Mouse (Mus musculus) MEL (cell line): ENCODE results near the gene Rpl9. TPM values are rescaled to one million over a fixed set of nuclear protein-coding genes. Genes with fewer than 3 reads are reported as not detected.

Experiments used
- DNase-seq: peaks from one replicate; pipeline ENCODE4 v3.0.0; 2011; ENCODE audit warnings: low read depth, low spot score
- H3K27ac ChIP-seq: 2 replicates; pipeline ENCODE4 v1.5.1; 2012; ENCODE audit warnings: low read depth, mild to moderate bottlenecking, control low read depth, low read length, moderate library complexity; ENCODE audit not compliant: control insufficient read depth
- H3K27me3 ChIP-seq, 2 experiments: fragments of 150-350 bp in 1 of 2; sonication (generic) in 1 of 2; 2 replicates each; pipeline ENCODE4 v1.6.1; 2012; ENCODE audit warnings: low read length in 2 of 2, mild to moderate bottlenecking in 2 of 2, improper control_type of control experiment in 1 of 2, moderate library complexity in 1 of 2; ENCODE audit not compliant: insufficient read depth in 2 of 2, control insufficient read depth in 1 of 2
- H3K36me3 ChIP-seq, 2 experiments: 2 replicates each; pipeline ENCODE4 v1.6.1; 2012 to 2014; ENCODE audit warnings: low read length in 2 of 2, improper control_type of control experiment in 1 of 2, inconsistent platforms in 1 of 2, mild to moderate bottlenecking in 1 of 2; ENCODE audit not compliant: insufficient read depth in 2 of 2, control insufficient read depth in 1 of 2
- H3K4me1 ChIP-seq, 2 experiments: fragments of 150-350 bp in 1 of 2; sonication (generic) in 1 of 2; 2 replicates each; pipeline ENCODE4 v1.6.1; 2012; ENCODE audit warnings: low read length in 2 of 2, improper control_type of control experiment in 1 of 2, mild to moderate bottlenecking in 1 of 2; ENCODE audit not compliant: insufficient read depth in 2 of 2, control insufficient read depth in 1 of 2
- H3K4me3 ChIP-seq, 2 experiments: fragments of 150-350 bp in 1 of 2; sonication (generic) in 1 of 2; 2 replicates each; pipeline ENCODE4 v1.5.1; 2012; ENCODE audit warnings: low read depth in 2 of 2, low read length in 2 of 2, mild to moderate bottlenecking in 2 of 2, moderate library complexity in 2 of 2, control low read depth in 1 of 2, improper control_type of control experiment in 1 of 2; ENCODE audit not compliant: control insufficient read depth in 1 of 2, insufficient read depth in 1 of 2
- H3K79me2 ChIP-seq: 2 replicates; pipeline ENCODE4 v1.6.1; 2012; ENCODE audit warnings: mild to moderate bottlenecking, low read length, moderate library complexity; ENCODE audit not compliant: control insufficient read depth, poor library complexity, insufficient read depth
- H3K9ac ChIP-seq: 2 replicates; pipeline ENCODE4 v1.6.1; 2012; ENCODE audit warnings: low read depth, mild to moderate bottlenecking, control low read depth, low read length, moderate library complexity; ENCODE audit not compliant: control insufficient read depth, poor library complexity, severe bottlenecking
- H3K9me3 ChIP-seq: fragments of 150-350 bp; sonication (generic); replicated peaks from 2 replicates; pipeline ENCODE4 v1.6.1; 2012; ENCODE audit warnings: mild to moderate bottlenecking, low read length, improper control_type of control experiment, moderate library complexity; ENCODE audit not compliant: insufficient read depth
- BHLHE40 ChIP-seq: IDR thresholded peaks from 2 replicates; pipeline ENCODE4 v1.6.1; 2012; ENCODE audit warnings: low read depth, mild to moderate bottlenecking, inconsistent platforms, low read length, improper control_type of control experiment, borderline replicate concordance
- CHD1 ChIP-seq: IDR thresholded peaks from 2 replicates; pipeline ENCODE4 v1.6.1; 2012; ENCODE audit warnings: low read depth, mild to moderate bottlenecking, inconsistent platforms, low read length, improper control_type of control experiment
- ELF1 ChIP-seq: IDR thresholded peaks from 2 replicates; pipeline ENCODE4 v1.6.1; 2014; ENCODE audit warnings: low read depth, mild to moderate bottlenecking, inconsistent platforms, low read length, improper control_type of control experiment, moderate library complexity
- ETS1 ChIP-seq: IDR thresholded peaks from 2 replicates; pipeline ENCODE4 v1.6.1; 2012; ENCODE audit warnings: low read depth, mild to moderate bottlenecking, inconsistent platforms, low read length, improper control_type of control experiment, moderate library complexity
- GATA1 ChIP-seq: IDR thresholded peaks from 2 replicates; pipeline ENCODE4 v1.6.1; 2011; ENCODE audit warnings: low read depth, low read length, improper control_type of control experiment
- JUND ChIP-seq: IDR thresholded peaks from 2 replicates; pipeline ENCODE4 v1.6.1; 2011; ENCODE audit warnings: low read depth, mild to moderate bottlenecking, improper control_type of control experiment, low read length
- KAT2A ChIP-seq: conservative IDR thresholded peaks from 2 replicates; pipeline ENCODE4 v1.6.1; 2012; ENCODE audit warnings: low read depth, low read length, improper control_type of control experiment, inconsistent platforms
- MAFK ChIP-seq: IDR thresholded peaks from 2 replicates; pipeline ENCODE4 v1.6.1; 2011; ENCODE audit warnings: low read depth, mild to moderate bottlenecking, low read length, improper control_type of control experiment, borderline replicate concordance
- MXI1 ChIP-seq: IDR thresholded peaks from 2 replicates; pipeline ENCODE4 v1.6.1; 2011; ENCODE audit warnings: mild to moderate bottlenecking, low read depth, low read length, improper control_type of control experiment
- MYB ChIP-seq: IDR thresholded peaks from 2 replicates; pipeline ENCODE4 v1.6.1; 2011; ENCODE audit warnings: mild to moderate bottlenecking, low read depth, low read length, improper control_type of control experiment
- SIN3A ChIP-seq: IDR thresholded peaks from 2 replicates; pipeline ENCODE4 v1.6.1; 2012; ENCODE audit warnings: low read length, improper control_type of control experiment, inconsistent platforms
- SMC3 ChIP-seq: IDR thresholded peaks from 2 replicates; pipeline ENCODE4 v1.6.1; 2011; ENCODE audit warnings: low read depth, low read length, improper control_type of control experiment
- TAL1 ChIP-seq: IDR thresholded peaks from 2 replicates; pipeline ENCODE4 v1.6.1; 2012; ENCODE audit warnings: mild to moderate bottlenecking, inconsistent platforms, low read length, moderate library complexity, mixed read lengths
- TBP ChIP-seq: IDR thresholded peaks from 2 replicates; pipeline ENCODE4 v1.8.0; 2011; ENCODE audit warnings: low read depth, low read length, improper control_type of control experiment
- UBTF ChIP-seq: IDR thresholded peaks from 2 replicates; pipeline ENCODE4 v1.6.1; 2012; ENCODE audit warnings: low read depth, mild to moderate bottlenecking, inconsistent platforms, low read length, improper control_type of control experiment, moderate library complexity, borderline replicate concordance; ENCODE audit not compliant: insufficient read depth
- USF1 ChIP-seq: IDR thresholded peaks from 2 replicates; pipeline ENCODE4 v1.6.1; 2014; ENCODE audit warnings: low read depth, mild to moderate bottlenecking, inconsistent platforms, low read length, improper control_type of control experiment, moderate library complexity
- USF2 ChIP-seq, 2 experiments: IDR thresholded peaks; 2 replicates each; pipeline ENCODE4 v1.6.1; 2011 to 2012; ENCODE audit warnings: improper control_type of control experiment in 2 of 2, low read length in 2 of 2, borderline replicate concordance in 1 of 2, inconsistent platforms in 1 of 2, low read depth in 1 of 2, mild to moderate bottlenecking in 1 of 2; ENCODE audit not compliant: insufficient read depth in 1 of 2
- ZC3H11A ChIP-seq: IDR thresholded peaks from 2 replicates; pipeline ENCODE4 v1.6.1; 2012; ENCODE audit warnings: low read depth, mild to moderate bottlenecking, inconsistent platforms, low read length, improper control_type of control experiment
- ZKSCAN1 ChIP-seq: IDR thresholded peaks from 2 replicates; pipeline ENCODE4 v1.6.1; 2012; ENCODE audit warnings: low read depth, mild to moderate bottlenecking, inconsistent platforms, low read length, improper control_type of control experiment, moderate library complexity
- ZNF384 ChIP-seq: IDR thresholded peaks from 2 replicates; pipeline ENCODE4 v1.6.1; 2012; ENCODE audit warnings: low read depth, mild to moderate bottlenecking, inconsistent platforms, low read length, improper control_type of control experiment
- polyA plus RNA-seq, 2 experiments: library from polyadenylated mRNA; stranded (reverse) in 1 of 2; unstranded in 1 of 2; fragments of >175 nt in 1 of 2; fragments of >200 nt in 1 of 2; gene quantifications; 2 replicates each; pipeline versions ENCODE4 v1.2.1 to v1.2.4; 2012; ENCODE audit warnings: low replicate concordance in 2 of 2, low read depth in 1 of 2; ENCODE audit not compliant: insufficient read length in 2 of 2, insufficient read depth in 1 of 2, missing spikeins in 1 of 2
- total RNA-seq: library from RNA; depleted of rRNA; stranded (reverse); fragments of 300-350 nt; gene quantifications from 2 replicates; pipeline ENCODE4 v1.2.3, GENCODE M21; 2012

Rpl9 gene
- total and polyA plus RNA-seq, 3 experiments = 1,251 to 2,181 TPM; not detected in 1

GRCm38 (mm10) chr5:65387008-65387867 lies 4.0 kb downstream of the Rpl9 start (continued):
- TF ChIP-seq MYB (peak; percentile 6; the same call in 1 of the 2 replicates), SIN3A (no peak), TAL1 (no peak), TBP (no peak)

- peak; percentile 20 for DNase-seq
- Histone ChIP-seq H3K4me3 (no peak overlapping the region), H3K27ac (no peak overlapping the region), H3K9me3 (no peaks in the 10 kb centered on the region), H3K4me1 (peaks cover 0 to 7% of the 10 kb centered on the region in 2 experiments; a peak in 1 of 4 replicates), H3K9ac (no peak overlapping the region), H3K36me3 (peaks cover 16 to 19% of the 10 kb centered on the region in 2 experiments), H3K79me2 (peaks cover 18% of the 10 kb centered on the region), H3K27me3 (no peaks in the 10 kb centered on the region)
- no peak for TF ChIP-seq MYB
- no peak for TF ChIP-seq KAT2A
- no peak for TF ChIP-seq GATA1
- TF ChIP-seq ELF1 = no peak
- no peak for TF ChIP-seq CHD1
- TF ChIP-seq UBTF = no peak
- no peak for TF ChIP-seq MXI1
- no peak for TF ChIP-seq USF2 (IDR thresholded peaks at IDR 0.05; ENCODE audit: borderline replicate concordance in 1 of 2, insufficient read depth in 1 of 2, low read depth in 1 of 2, low read length in 2 of 2)
- no peak for TF ChIP-seq ETS1
- no peak for TF ChIP-seq TBP
- TF ChIP-seq ZNF384 = no peak
- TF ChIP-seq ZKSCAN1 = no peak
- no peak for TF ChIP-seq USF1
- no peak for TF ChIP-seq MAFK
- TF ChIP-seq ZC3H11A = no peak
Measured at GRCm38 (mm10) chr5:65385704-65386103, 5.5 kb downstream of the Rpl9 start.

GRCm38 (mm10) chr5:65374746-65375145 lies 16.5 kb downstream of the Rpl9 start:
- H3K9me3 ChIP-seq = no peaks in the 10 kb centered on the region
- no peak for TF ChIP-seq SMC3
- no peak for TF ChIP-seq ZC3H11A
- no peak for TF ChIP-seq MAFK
- no peak for TF ChIP-seq JUND
- no peak for TF ChIP-seq MXI1
- TF ChIP-seq BHLHE40 = no peak
- TF ChIP-seq, all 39 proteins: peak for 0

More at GRCm38 (mm10) chr5:65374746-65375145, 16.5 kb downstream of the Rpl9 start:
- no peak overlapping the region for H3K27ac ChIP-seq
- no peak overlapping the region for H3K4me3 ChIP-seq
- H3K79me2 ChIP-seq = no peaks in the 10 kb centered on the region
- DNase-seq = no peak
- H3K27me3 ChIP-seq = no peaks in the 10 kb centered on the region
- H3K36me3 ChIP-seq = no peaks in the 10 kb centered on the region
- no peaks in the 10 kb centered on the region; a peak in 1 of 4 replicates for H3K4me1 ChIP-seq
- H3K9ac ChIP-seq = no peak overlapping the region
